Mouse (Mus musculus) lung, postnatal 14 days (tissue): Measurements from ENCODE around the gene Cpa5.

Source experiments
- DNase-seq: peaks from one replicate; pipeline ENCODE4 v3.0.0; 2021

The Cpa5 gene

GRCm38 (mm10) chr6:30605111-30605510 lies 5.7 kb upstream of the Cpa5 start:
- no peak for DNase-seq

- DNase-seq: no peak
Observed at GRCm38 (mm10) chr6:30605672-30606071, 5.1 kb upstream of the Cpa5 start.

- no peak for DNase-seq
Observed at GRCm38 (mm10) chr6:30611212-30611611, 402 bp downstream of the Cpa5 start.

GRCm38 (mm10) chr6:30614251-30614650 lies 3.4 kb downstream of the Cpa5 start:
- no peak for DNase-seq

GRCm38 (mm10) chr6:30615741-30616140 lies 4.9 kb downstream of the Cpa5 start:
- no peak for DNase-seq

- DNase-seq: no peak
Observed at GRCm38 (mm10) chr6:30616491-30616941, 5.7 kb downstream of the Cpa5 start.

- DNase-seq: no peak
Observed at GRCm38 (mm10) chr6:30617020-30617958, 6.5 kb downstream of the Cpa5 start.

GRCm38 (mm10) chr6:30617959-30618590 lies 7.3 kb downstream of the Cpa5 start:
- DNase-seq: no peak

GRCm38 (mm10) chr6:30618735-30619134 lies 7.9 kb downstream of the Cpa5 start:
- no peak for DNase-seq

GRCm38 (mm10) chr6:30619606-30620005 lies 8.8 kb downstream of the Cpa5 start:
- DNase-seq: no peak

GRCm38 (mm10) chr6:30620591-30620990 lies 9.8 kb downstream of the Cpa5 start:
- no peak for DNase-seq

- no peak for DNase-seq
Observed at GRCm38 (mm10) chr6:30620994-30621393, 10.2 kb downstream of the Cpa5 start.

GRCm38 (mm10) chr6:30621986-30622389 lies 11.2 kb downstream of the Cpa5 start:
- DNase-seq: no peak

GRCm38 (mm10) chr6:30624763-30625162 lies 14.0 kb downstream of the Cpa5 start:
- DNase-seq: no peak

GRCm38 (mm10) chr6:30628152-30628551 lies 17.3 kb downstream of the Cpa5 start:
- no peak for DNase-seq

- DNase-seq: no peak
Observed at GRCm38 (mm10) chr6:30629989-30630388, 19.2 kb downstream of the Cpa5 start.

- no peak for DNase-seq
Observed at GRCm38 (mm10) chr6:30635361-30635862, 24.6 kb downstream of the Cpa5 start.

GRCm38 (mm10) chr6:30636186-30636842 lies 25.5 kb downstream of the Cpa5 start:
- DNase-seq: no peak

GRCm38 (mm10) chr6:30638674-30639268 lies 28.0 kb downstream of the Cpa5 start, which contains the start of gene Cpa1:
Gene Cpa1 (plus strand): TSS chr6:30639218.
- DNase-seq: no peak

GRCm38 (mm10) chr6:30643694-30644460 lies 33.1 kb downstream of the Cpa5 start:
- DNase-seq: peak; percentile 27

- DNase-seq: no peak
Observed at GRCm38 (mm10) chr6:30644462-30644861, 33.7 kb downstream of the Cpa5 start.

GRCm38 (mm10) chr6:30645379-30645778 lies 34.6 kb downstream of the Cpa5 start:
- no peak for DNase-seq
